ENCODE assay signal across 21 mouse cellular contexts in the genomic region with DNA sequence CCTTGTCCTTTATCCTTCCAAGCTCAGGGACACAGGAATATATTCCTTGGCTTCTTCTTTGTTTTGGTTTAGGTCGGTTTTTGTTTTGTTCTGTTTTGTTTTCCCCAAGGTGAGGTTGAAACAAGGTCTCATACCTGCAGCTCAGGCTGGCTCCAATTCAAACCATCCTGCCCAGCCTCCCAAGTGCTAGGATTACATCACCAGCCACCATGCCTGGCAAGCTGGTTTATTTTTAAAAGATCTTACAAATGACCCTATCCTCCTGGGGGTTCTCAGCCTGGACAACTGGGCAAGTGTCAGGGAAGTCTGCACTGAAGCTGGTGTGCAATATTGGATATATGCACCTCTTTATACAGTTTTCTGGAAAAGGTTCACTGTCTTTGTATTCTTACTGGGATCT. TPM values are rescaled to one million over a fixed set of nuclear protein-coding genes. Genes with fewer than 3 reads are reported as not detected.
DNase-seq lines count a peak whose midpoint lies in the region; ATAC-seq and TF ChIP-seq lines count a peak whose summit lies in the region.
"Had no signal": no experiment of that assay in that cellular context is flagged by ENCODE, and none has a peak within 500 bp of the region (broad histone marks: within the 10 kb centered on the region; RNA-seq: fewer than 3 reads in every experiment).

No protein-coding gene starts in this region.

- no peak overlapping the region for H3K4me3 ChIP-seq in gastrocnemius, adult 2 months
- no peak overlapping the region for H3K4me3 ChIP-seq in kidney, embryonic 15.5 days (replicated peaks)
- H3K4me3 ChIP-seq: embryonic facial prominence, embryonic 10.5 days; hindbrain, embryonic 12.5 days; liver, embryonic 13.5 days; midbrain, embryonic 12.5 days; neural tube, embryonic 15.5 days had no signal

- WGBS in kidney, embryonic 15.5 days, result 75% methylated on average over 1 of the region's 1 CpGs

- H3K4me1 ChIP-seq in kidney, embryonic 15.5 days, result peaks cover 21% of the 10 kb centered on the region
- H3K4me1 ChIP-seq: hindbrain, embryonic 12.5 days; midbrain, embryonic 12.5 days; neural tube, embryonic 15.5 days had no signal

- H3K9me3 ChIP-seq in kidney, embryonic 15.5 days (replicated peaks), result no peaks in the 10 kb centered on the region
- H3K9me3 ChIP-seq: embryonic facial prominence, embryonic 10.5 days; hindbrain, embryonic 12.5 days; liver, embryonic 13.5 days; midbrain, embryonic 12.5 days; neural tube, embryonic 15.5 days had no signal

- no peaks in the 10 kb centered on the region for H3K36me3 ChIP-seq in kidney, embryonic 15.5 days
- H3K36me3 ChIP-seq: hindbrain, embryonic 12.5 days; liver, embryonic 13.5 days; midbrain, embryonic 12.5 days had no signal

- H3K9ac ChIP-seq in kidney, embryonic 15.5 days, result no peak overlapping the region
- H3K9ac ChIP-seq: hindbrain, embryonic 12.5 days; liver, embryonic 13.5 days; midbrain, embryonic 12.5 days; neural tube, embryonic 15.5 days had no signal

- no peaks in the 10 kb centered on the region for H3K27me3 ChIP-seq in kidney, embryonic 15.5 days
- H3K27me3 ChIP-seq: hindbrain, embryonic 12.5 days; liver, embryonic 13.5 days; midbrain, embryonic 12.5 days; neural tube, embryonic 15.5 days had no signal

- intact Hi-C loops in gastrocnemius, adult 2 months (cut with DNase I), result no loop called here

- TF ChIP-seq CTCF in gastrocnemius, adult 2 months (IDR thresholded peaks at IDR 0.05), result no peak

- peak overlapping the region; percentile 64; the same call in 1 of the 2 replicates for H3K27ac ChIP-seq in gastrocnemius, adult 2 months
- H3K27ac ChIP-seq in kidney, embryonic 15.5 days, result no peak overlapping the region
- H3K27ac ChIP-seq: embryonic facial prominence, embryonic 10.5 days; hindbrain, embryonic 12.5 days; liver, embryonic 13.5 days; midbrain, embryonic 12.5 days; neural tube, embryonic 15.5 days; stomach, postnatal 0 days had no signal

- peak; percentile 43 for DNase-seq in adrenal gland, postnatal 10 days
- DNase-seq in adrenal gland, postnatal 25 days, result no peak
- peak; percentile 42 for DNase-seq in gastrocnemius, adult 2 months
- no peak for DNase-seq in gastrocnemius, adult 18-20 months (ENCODE audit: low spot score)
- peak; percentile 69 for DNase-seq in kidney, adult 9 months
- no peak for DNase-seq in right cerebral cortex, postnatal 25 days
- DNase-seq: adrenal gland, postnatal 36 days; gastrocnemius, postnatal 25 days; layer of hippocampus, adult 9-11 months; liver, embryonic 13.5 days; lung, adult 2 months; lung, postnatal 14 days; thymus, adult 2 months had no signal

- no peak for ATAC-seq in kidney, embryonic 15.5 days (replicated peaks; ENCODE audit: low FRiP score)
- no peak for ATAC-seq in megakaryocyte-erythroid progenitor cell, adult 5-6 weeks (replicated peaks; ENCODE audit: low FRiP score, low TSS enrichment, poor library complexity, severe bottlenecking)
- ATAC-seq: forebrain, embryonic 16.5 days had no signal

- H3K4me2 ChIP-seq in kidney, embryonic 15.5 days, result no peak overlapping the region
- H3K4me2 ChIP-seq: hindbrain, embryonic 12.5 days; liver, embryonic 13.5 days; midbrain, embryonic 12.5 days; neural tube, embryonic 15.5 days had no signal

RNA-seq across cellular contexts. Expression of a gene that starts 21.0 kb away (rescaled TPM):
- 10 to 100 TPM; 74.4 to 83.2 TPM for total RNA-seq in adrenal gland, postnatal 10 days (2021)
- total RNA-seq in adrenal gland, postnatal 25 days (2021), result 85.1 and 89.3 TPM in 2 replicates
- total RNA-seq in gastrocnemius, adult 2 months (2021), result 100 to 1,000 TPM; 142 to 174 TPM
- 100 to 1,000 TPM; 148 to 171 TPM for total RNA-seq in gastrocnemius, adult 18-20 months (2021)
- polyA plus RNA-seq in kidney, embryonic 15.5 days (2015; fragmentation: Nextera tagmentation; extraction: Ambion mirVana), result 45.5 and 45.7 TPM in 2 replicates
- 40.2 and 46.4 TPM in 2 replicates for total RNA-seq in megakaryocyte-erythroid progenitor cell, adult 5-6 weeks (2014; fragmentation: Nextera tagmentation)
- total RNA-seq in megakaryocyte-erythroid progenitor cell, adult 5-6 weeks (2017), result 60.6 and 67.3 TPM in 2 replicates

RNA-seq across cellular contexts. Expression of a gene that starts 21.9 kb away (rescaled TPM):
- total RNA-seq in adrenal gland, postnatal 10 days (2021), result 10 to 100 TPM; 20.6 to 26.4 TPM
- 18.3 and 25.8 TPM in 2 replicates for total RNA-seq in adrenal gland, postnatal 25 days (2021)
- 10 to 100 TPM; 60.2 to 61.3 TPM for total RNA-seq in gastrocnemius, adult 2 months (2021)
- total RNA-seq in gastrocnemius, adult 18-20 months (2021), result 10 to 100 TPM; 59.6 to 61.8 TPM
- polyA plus RNA-seq in kidney, embryonic 15.5 days (2015; fragmentation: Nextera tagmentation; extraction: Ambion mirVana), result 31.7 and 32.2 TPM in 2 replicates
- total RNA-seq in megakaryocyte-erythroid progenitor cell, adult 5-6 weeks (2014; fragmentation: Nextera tagmentation), result 16.7 and 19.4 TPM in 2 replicates
- total RNA-seq in megakaryocyte-erythroid progenitor cell, adult 5-6 weeks (2017), result 15.0 and 23.5 TPM in 2 replicates

Comparison
In these comparisons a context has a peak if more than half of its experiments do, and no peak if none do; other contexts are left out.
1. DNase-seq: peak in adrenal gland, postnatal 10 days (single experiment), gastrocnemius, adult 2 months (single experiment) and kidney, adult 9 months (single experiment); none in adrenal gland, postnatal 25 days (single experiment), gastrocnemius, adult 18-20 months (single experiment) and right cerebral cortex, postnatal 25 days (single experiment).